Mouse (Mus musculus): ENCODE measurements around the gene Rnf169. TPM values are rescaled to one million over a fixed set of nuclear protein-coding genes. Genes with fewer than 3 reads are reported as not detected.
"Not testable (repeated sequence)": the region's sequence is repeated elsewhere in the genome, so short reads cannot be mapped to it uniquely, and the experiment has no call there.

The Rnf169 gene
- polyA plus RNA-seq, 1 experiment from 2014 or later, result 2.8 TPM

DNA sequence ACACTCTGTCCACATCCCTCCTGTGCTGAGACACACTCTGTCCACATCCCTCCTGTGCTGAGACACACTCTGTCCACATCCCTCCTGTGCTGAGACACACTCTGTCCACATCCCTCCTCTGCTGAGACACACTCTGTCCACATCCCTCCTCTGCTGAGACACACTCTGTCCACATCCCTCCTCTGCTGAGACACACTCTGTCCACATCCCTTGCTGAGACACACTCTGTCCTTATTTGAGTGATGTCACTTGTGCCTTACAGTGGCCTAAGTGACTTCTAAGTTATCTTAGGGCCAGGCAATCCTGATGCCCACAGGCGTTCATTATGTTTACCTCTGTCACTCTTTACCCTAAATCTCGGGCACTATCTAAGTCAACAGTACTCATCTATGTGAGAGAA lies 19.7 kb downstream of the Rnf169 start:
- not testable (repeated sequence) for H3K4me2 ChIP-seq (ENCODE audit: low read depth, low read length); DNase-seq; ATAC-seq; H3K27me3 ChIP-seq (ENCODE audit: insufficient read depth, low read length); H3K9me3 ChIP-seq (ENCODE audit: low read length); H3K4me3 ChIP-seq (ENCODE audit: low read depth, low read length); H3K9ac ChIP-seq (replicated peaks); H3K36me3 ChIP-seq (replicated peaks; ENCODE audit: insufficient read depth, low read length)
- Histone ChIP-seq H3K4me1 (ENCODE audit: insufficient read depth) (peaks cover 46% of the 10 kb centered on the region), H3K27ac (ENCODE audit: low read depth) (peak overlapping the region; percentile 96)
- WGBS (ENCODE audit: insufficient replicate concordance), result 50% methylated on average over 2 of the region's 2 CpGs
- TF ChIP-seq EP300 (IDR thresholded peaks at IDR 0.05; ENCODE audit: low read depth), result peak; percentile 64

DNA sequence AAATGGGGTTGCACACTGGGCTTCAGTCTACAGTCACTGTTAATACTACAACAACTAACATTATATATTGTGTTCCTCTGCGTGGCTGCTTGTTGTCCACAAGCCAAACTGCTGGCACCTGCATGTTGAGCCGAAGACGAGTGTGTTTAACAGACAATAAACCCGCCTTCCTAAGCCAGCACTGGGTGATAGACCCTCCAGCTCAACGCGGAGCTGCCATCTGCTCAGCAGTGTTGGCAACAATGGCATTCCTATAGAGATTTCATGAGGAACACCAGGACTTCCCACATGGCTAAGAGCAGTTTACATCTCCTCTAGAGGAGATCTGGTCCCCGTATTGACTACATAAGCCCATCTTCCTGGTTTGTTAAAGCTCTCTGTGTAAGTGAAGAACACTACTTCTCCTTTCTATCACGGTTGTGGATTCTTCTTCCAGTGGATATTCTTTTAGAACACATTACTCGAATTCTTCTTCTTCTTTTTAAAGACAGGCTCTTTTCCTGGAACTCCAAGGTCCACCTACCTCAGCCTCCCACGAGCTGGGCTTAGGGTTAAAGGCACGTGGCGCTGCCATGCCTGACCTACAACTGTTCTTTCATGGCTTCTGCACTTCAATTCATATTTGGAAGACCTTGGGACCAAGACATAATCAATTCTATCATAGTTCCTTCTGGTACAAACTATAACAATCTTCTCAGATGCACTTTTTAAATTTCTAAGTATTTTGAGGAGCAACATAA lies 22.9 kb downstream of the Rnf169 start:
- Histone ChIP-seq H3K27me3 (ENCODE audit: insufficient read depth, low read length) (no peaks in the 10 kb centered on the region), H3K4me2 (ENCODE audit: low read depth, low read length) (no peak overlapping the region), H3K36me3 (replicated peaks; ENCODE audit: insufficient read depth, low read length) (peaks cover 7% of the 10 kb centered on the region), H3K4me3 (ENCODE audit: low read depth, low read length) (no peak overlapping the region), H3K27ac (ENCODE audit: low read depth) (peak overlapping the region; percentile 35; the same call in 1 of the 2 replicates), H3K9ac (replicated peaks) (no peak overlapping the region), H3K4me1 (ENCODE audit: insufficient read depth) (peaks cover 21% of the 10 kb centered on the region), H3K9me3 (ENCODE audit: low read length) (no peaks in the 10 kb centered on the region)
- TF ChIP-seq CTCF (IDR thresholded peaks at IDR 0.05; ENCODE audit: low read depth) (no peak), EP300 (IDR thresholded peaks at IDR 0.05; ENCODE audit: low read depth) (no peak)
- WGBS (ENCODE audit: insufficient replicate concordance), result 66% methylated on average over 12 of the region's 12 CpGs
- DNase-seq (no peak), ATAC-seq (no peak)

DNA sequence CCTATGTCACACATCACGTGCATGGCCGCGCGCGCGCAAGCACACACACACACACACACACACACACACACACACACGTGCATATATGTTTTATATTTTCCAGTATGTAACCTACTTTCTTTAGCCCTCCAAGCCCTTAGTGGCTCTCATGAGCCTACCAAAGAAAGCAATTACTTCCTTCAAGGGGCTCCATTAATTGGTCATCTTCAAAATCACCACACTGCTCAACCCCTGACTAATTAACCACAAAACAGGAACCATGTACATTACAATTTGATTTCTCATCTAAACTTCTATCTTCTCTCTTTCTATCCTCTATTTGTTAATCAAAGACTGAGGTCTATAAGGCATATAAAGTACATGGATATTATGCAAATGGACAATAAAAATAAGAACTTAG lies 24.2 kb downstream of the Rnf169 start:
- ATAC-seq (no peak), DNase-seq (no peak)
- H3K4me1 ChIP-seq (ENCODE audit: insufficient read depth), result peaks cover 8% of the 10 kb centered on the region
- H3K27me3 ChIP-seq (ENCODE audit: insufficient read depth, low read length), result no peaks in the 10 kb centered on the region
- H3K9me3 ChIP-seq (ENCODE audit: low read length), result no peaks in the 10 kb centered on the region
- no peak overlapping the region for H3K9ac ChIP-seq (replicated peaks)
- H3K4me3 ChIP-seq (ENCODE audit: low read depth, low read length), result no peak overlapping the region
- 95% methylated on average over 7 of the region's 7 CpGs for WGBS (ENCODE audit: insufficient replicate concordance)
- no peak overlapping the region for H3K4me2 ChIP-seq (ENCODE audit: low read depth, low read length)
- H3K36me3 ChIP-seq (replicated peaks; ENCODE audit: insufficient read depth, low read length), result peaks cover 7% of the 10 kb centered on the region
- no peak for TF ChIP-seq EP300 (IDR thresholded peaks at IDR 0.05; ENCODE audit: low read depth)
- H3K27ac ChIP-seq (ENCODE audit: low read depth), result no peak overlapping the region

GRCm38 (mm10) chr7:99954212-99954611 lies 26.0 kb downstream of the Rnf169 start:
- TF ChIP-seq CTCF (IDR thresholded peaks at IDR 0.05; ENCODE audit: low read depth), result no peak
- TF ChIP-seq EP300 (IDR thresholded peaks at IDR 0.05; ENCODE audit: low read depth), result no peak
- Histone ChIP-seq H3K4me1 (ENCODE audit: insufficient read depth) (peaks cover 3% of the 10 kb centered on the region; the same call in 1 of the 2 replicates), H3K27ac (ENCODE audit: low read depth) (no peak overlapping the region), H3K36me3 (replicated peaks; ENCODE audit: insufficient read depth, low read length) (peaks cover 10% of the 10 kb centered on the region), H3K9me3 (ENCODE audit: low read length) (no peaks in the 10 kb centered on the region), H3K27me3 (ENCODE audit: insufficient read depth, low read length) (no peaks in the 10 kb centered on the region), H3K4me3 (ENCODE audit: low read depth, low read length) (no peak overlapping the region), H3K4me2 (ENCODE audit: low read depth, low read length) (no peak overlapping the region), H3K9ac (replicated peaks) (no peak overlapping the region)
- ATAC-seq, result no peak
- WGBS (ENCODE audit: insufficient replicate concordance), result 89% methylated on average over 8 of the region's 8 CpGs
- DNase-seq, result no peak

GRCm38 (mm10) chr7:99953442-99954098 lies 26.7 kb downstream of the Rnf169 start:
- Histone ChIP-seq H3K4me2 (ENCODE audit: low read depth, low read length) (no peak overlapping the region), H3K4me1 (ENCODE audit: insufficient read depth) (peaks cover 3% of the 10 kb centered on the region; the same call in 1 of the 2 replicates), H3K9me3 (ENCODE audit: low read length) (no peaks in the 10 kb centered on the region), H3K36me3 (replicated peaks; ENCODE audit: insufficient read depth, low read length) (peaks cover 14% of the 10 kb centered on the region), H3K27me3 (ENCODE audit: insufficient read depth, low read length) (no peaks in the 10 kb centered on the region), H3K4me3 (ENCODE audit: low read depth, low read length) (no peak overlapping the region), H3K27ac (ENCODE audit: low read depth) (no peak overlapping the region), H3K9ac (replicated peaks) (no peak overlapping the region)
- DNase-seq (no peak), ATAC-seq (no peak)
- TF ChIP-seq EP300 (IDR thresholded peaks at IDR 0.05; ENCODE audit: low read depth) (no peak), CTCF (IDR thresholded peaks at IDR 0.05; ENCODE audit: low read depth) (no peak)
- 70% methylated on average over 6 of the region's 6 CpGs for WGBS (ENCODE audit: insufficient replicate concordance)

DNA sequence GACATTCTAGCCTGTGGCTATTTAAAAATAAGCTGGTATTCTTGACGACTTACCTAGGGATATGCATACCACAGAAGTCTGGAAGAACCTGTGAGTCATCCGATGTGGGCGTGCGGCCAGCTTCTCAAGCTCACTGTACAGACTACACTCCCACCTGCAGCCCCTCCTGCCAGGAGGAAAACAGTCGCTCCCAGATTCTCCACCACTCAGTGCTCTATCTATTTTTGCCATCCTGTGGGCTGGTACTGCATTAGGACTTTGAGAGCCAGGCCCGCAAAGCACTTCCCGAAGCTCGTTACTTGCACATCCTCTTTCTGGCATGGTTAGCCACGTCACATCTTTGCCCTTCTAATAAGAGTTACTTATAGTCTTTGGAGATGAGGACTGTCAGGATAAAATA lies 32.9 kb downstream of the Rnf169 start:
- 73% methylated on average over 9 of the region's 9 CpGs for WGBS (ENCODE audit: insufficient replicate concordance)
- DNase-seq (no peak), ATAC-seq (no peak)
- no peaks in the 10 kb centered on the region for H3K27me3 ChIP-seq (ENCODE audit: insufficient read depth, low read length)
- no peak for TF ChIP-seq CTCF (IDR thresholded peaks at IDR 0.05; ENCODE audit: low read depth)
- TF ChIP-seq EP300 (IDR thresholded peaks at IDR 0.05; ENCODE audit: low read depth), result no peak
- no peak overlapping the region for H3K4me2 ChIP-seq (ENCODE audit: low read depth, low read length)
- H3K4me1 ChIP-seq (ENCODE audit: insufficient read depth), result no peaks in the 10 kb centered on the region
- H3K4me3 ChIP-seq (ENCODE audit: low read depth, low read length), result no peak overlapping the region
- H3K9me3 ChIP-seq (ENCODE audit: low read length), result no peaks in the 10 kb centered on the region
- peaks cover 46% of the 10 kb centered on the region for H3K36me3 ChIP-seq (replicated peaks; ENCODE audit: insufficient read depth, low read length)
- no peak overlapping the region for H3K9ac ChIP-seq (replicated peaks)
- no peak overlapping the region for H3K27ac ChIP-seq (ENCODE audit: low read depth)

Measured in liver, postnatal 0 days (tissue).